Mouse (Mus musculus) embryo, embryonic 10.5 days (tissue): ENCODE data around the gene Slmap.
A peak's percentile ranks its signal among the peaks of the same experiment; 100 is the strongest.
"Not testable (repeated sequence)": the region's sequence is repeated elsewhere in the genome, so short reads cannot be mapped to it uniquely, and the experiment has no call there.

ENCODE experiments used
- DNase-seq: peaks from one replicate; pipeline ENCODE4 v3.0.0-alpha.2; 2015; ENCODE audit warnings: low spot score

The Slmap gene

GRCm38 (mm10) chr14:26533267-26533666 lies 1.5 kb downstream of the Slmap start:
- no peak for DNase-seq

- DNase-seq, result no peak
Observed at GRCm38 (mm10) chr14:26532752-26533151, 2.0 kb downstream of the Slmap start.

GRCm38 (mm10) chr14:26531410-26532313 lies 3.1 kb downstream of the Slmap start:
- no peak for DNase-seq

GRCm38 (mm10) chr14:26530350-26530749 lies 4.4 kb downstream of the Slmap start:
- DNase-seq, result no peak

DNA sequence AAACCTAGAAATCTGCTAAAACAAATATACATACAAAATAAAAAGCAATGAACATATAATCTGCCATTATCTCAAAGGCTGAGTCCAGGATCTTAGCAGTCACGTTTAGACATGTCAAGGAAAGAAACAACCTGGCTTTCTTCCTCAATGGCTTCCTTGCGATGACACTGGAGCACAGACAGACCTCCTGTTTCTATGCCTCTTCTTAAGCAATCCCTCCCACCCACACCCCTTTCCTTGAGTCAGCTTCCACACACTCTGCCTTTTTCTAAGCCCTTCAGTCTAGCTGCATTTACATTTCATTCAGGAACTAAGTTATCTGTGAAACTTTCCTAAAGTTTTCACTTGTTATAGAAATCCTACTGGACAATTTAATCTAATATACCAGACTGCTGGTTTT lies 6.4 kb downstream of the Slmap start:
- DNase-seq, result no peak

DNA sequence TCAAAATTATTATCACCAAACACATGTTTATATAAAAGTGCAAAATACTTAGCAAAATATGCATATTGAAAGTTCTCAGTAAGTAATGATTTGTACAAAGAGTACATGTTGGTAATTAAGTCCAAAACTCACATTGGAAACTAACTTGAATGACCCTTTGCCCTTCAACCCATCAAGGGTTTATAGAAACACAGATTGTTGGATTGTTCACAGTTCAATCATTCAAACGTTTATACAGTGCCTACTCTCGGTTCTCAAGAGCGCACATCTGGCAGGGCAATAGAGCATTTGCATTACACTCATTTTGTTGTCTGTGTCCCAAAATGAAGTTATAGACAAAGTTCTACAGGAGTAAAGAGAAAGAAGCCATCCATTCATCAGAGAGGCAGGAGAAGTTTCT lies 8.8 kb downstream of the Slmap start:
- DNase-seq, result no peak

DNA sequence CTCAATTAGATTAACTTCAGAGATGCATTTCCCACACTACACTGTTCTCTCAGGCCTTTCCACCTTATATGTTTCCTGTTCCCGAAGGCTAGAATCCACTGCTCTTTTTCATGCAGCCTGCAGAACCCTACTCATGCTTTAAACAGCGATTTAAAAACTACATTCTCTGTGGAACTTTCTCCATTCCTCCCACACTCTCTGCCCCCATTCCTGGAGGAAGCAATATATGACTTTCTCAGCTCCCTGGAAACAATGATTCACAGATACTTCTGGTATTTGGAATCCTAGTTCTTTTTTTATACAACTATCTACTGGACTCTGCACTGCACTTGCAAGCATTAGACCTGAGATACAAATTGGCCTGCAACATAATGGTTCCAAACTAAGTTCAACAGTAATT lies 11.6 kb downstream of the Slmap start:
- DNase-seq, result no peak

DNA sequence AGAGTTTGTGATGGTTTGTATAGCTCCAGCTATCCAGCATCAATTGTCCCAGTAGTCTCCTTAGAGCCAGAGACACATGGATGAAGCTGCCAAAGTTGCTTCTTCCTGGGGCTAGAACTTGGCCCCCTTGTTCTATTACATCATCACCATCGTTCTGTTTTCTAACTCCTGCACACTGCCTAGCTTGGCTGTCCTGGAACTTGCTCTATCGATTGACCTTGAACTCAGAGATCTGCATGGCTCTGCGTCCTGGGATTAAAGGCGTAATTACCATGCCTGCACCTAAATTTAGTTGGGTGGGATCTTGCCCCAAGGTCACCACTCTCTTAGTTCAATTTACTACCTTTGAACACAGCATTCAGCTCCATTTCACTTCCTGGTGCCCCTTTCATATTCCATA lies 14.9 kb downstream of the Slmap start:
- DNase-seq, result no peak

- DNase-seq, result no peak
Observed at GRCm38 (mm10) chr14:26517843-26518242, 16.9 kb downstream of the Slmap start.

- DNase-seq, result not testable (repeated sequence)
Observed at GRCm38 (mm10) chr14:26516232-26516631, 18.5 kb downstream of the Slmap start.

- DNase-seq, result no peak
Observed at GRCm38 (mm10) chr14:26515802-26516201, 18.9 kb downstream of the Slmap start.

DNA sequence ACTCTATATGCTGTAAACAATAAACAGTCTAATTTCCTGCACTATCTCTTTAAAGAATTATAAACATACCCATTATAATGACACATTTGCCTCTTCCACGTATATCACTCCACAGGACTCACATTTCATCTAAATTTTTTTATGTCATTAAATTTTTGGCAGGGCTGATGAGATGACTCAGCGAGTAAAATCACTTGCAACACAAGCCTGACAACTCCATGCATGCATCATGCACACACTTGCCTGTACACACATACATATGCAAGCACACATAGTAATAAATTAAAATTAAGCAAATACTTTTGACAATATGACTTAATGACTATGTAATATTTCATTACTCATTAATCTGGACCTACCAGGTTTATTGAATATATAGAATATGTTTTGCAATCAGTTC lies 24.2 kb downstream of the Slmap start:
- DNase-seq, result no peak

DNA sequence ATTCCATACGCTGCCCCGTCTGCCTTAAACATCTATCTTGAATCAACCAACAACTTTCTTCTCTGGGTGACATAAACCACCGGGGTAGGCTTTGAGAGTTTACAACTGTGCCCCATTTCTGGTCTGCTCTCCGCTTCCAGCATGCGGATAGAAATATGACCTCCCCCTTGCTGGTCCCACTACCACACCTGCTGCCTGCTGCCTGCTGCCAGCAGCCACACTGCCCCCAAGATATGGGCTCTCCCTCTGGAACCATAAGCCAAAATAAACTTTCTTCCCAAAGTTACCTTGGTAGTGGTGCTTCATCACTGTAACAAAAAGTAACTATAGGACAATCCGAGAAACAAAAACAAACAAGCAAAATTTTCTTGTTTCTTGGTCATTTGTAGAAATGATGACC lies 26.6 kb downstream of the Slmap start:
- no peak for DNase-seq

DNA sequence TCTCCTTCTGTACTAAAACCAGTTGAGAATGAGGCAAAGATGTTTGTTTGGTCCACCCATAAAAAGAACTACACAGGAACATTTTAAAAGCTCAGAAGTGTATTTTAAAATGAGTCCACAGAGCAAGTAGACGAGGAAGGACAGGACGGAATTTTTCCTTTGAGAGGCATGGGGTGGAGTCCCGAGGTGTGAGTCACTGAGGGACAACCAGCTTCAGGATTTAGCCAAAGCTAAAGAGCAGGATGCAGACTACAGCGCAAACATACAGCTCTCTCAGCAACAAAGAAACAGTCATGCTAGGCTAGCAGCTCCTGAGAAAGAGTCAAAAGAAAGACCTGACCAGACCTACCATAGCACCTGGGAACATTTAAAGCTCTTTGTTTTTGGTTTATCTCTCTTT lies 27.4 kb downstream of the Slmap start:
- no peak for DNase-seq

- DNase-seq, result no peak
Observed at GRCm38 (mm10) chr14:26504541-26504940, 30.2 kb downstream of the Slmap start.

- no peak for DNase-seq
Observed at GRCm38 (mm10) chr14:26500136-26500933, 34.4 kb downstream of the Slmap start.

- DNase-seq, result no peak
Observed at GRCm38 (mm10) chr14:26495021-26495420, 39.7 kb downstream of the Slmap start.

GRCm38 (mm10) chr14:26491150-26491549 lies 43.6 kb downstream of the Slmap start:
- peak; percentile 81 for DNase-seq

DNA sequence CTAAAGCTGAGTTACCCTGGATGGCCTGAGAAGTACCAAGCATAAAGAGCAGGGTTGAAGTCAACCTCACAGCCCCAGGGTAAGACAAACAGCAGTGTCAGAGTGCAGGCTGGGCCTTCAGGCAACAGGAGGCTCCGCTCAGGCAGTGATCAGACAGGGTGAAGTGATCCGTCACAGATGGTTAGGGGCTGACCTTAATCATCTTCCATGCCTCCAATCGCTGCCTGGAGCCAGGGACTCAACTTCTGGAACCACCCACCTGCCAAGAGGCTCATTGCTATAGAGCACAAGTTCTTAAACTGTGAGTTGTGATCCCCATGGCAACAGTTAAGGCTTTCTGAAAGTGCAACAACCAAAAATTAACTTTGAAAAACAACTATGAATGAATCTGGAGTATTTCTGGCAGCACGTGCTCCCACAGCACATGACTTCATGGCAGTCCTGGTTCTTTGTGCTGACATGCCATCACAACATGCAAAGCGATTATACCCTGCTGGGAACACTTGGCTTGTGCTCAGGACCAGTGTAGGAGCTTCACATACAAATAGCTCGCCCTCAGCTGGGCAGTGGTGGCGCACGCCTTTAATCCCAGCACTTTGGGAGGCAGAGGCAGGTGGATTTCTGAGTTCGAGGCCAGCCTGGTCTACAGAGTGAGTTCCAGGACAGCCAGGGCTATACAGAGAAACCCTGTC lies 46.3 kb downstream of the Slmap start:
- DNase-seq, result peak; percentile 46

DNA sequence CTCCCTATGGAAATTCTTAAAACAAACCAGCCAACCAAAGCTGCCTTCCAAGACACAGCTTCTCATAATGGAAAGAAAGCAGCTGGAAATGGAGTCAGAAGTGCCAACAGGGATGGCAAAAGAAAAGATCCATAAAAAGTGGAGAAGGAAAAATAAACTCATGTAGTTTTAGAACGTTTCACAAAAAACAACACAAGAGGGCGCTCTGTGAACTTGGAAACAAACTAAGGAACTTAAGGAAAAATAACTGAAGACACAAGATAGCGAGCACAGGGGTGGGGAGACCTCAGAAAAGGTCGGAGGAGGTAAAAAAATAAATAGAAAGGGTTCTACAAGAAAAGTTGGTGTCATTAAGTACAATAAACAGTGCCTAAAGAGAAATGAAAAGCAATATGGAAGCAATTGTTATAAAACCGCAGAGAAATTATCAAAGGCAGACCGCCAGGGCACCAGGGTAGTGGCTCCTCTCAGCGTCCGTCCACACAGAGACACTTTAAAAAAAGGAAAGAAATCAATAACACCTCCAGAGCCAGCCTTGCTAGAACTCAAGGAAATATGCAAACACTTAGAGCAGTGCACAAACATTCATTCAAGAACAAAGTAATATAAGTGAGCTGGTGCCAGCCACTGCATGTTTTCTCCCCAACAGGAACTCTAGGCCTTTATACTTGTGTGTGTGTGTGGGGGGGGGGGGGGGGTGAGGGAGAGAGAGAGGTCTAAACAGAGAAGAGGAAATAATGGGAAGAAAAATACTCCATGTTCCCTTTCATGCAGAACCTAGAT lies 48.1 kb downstream of the Slmap start:
- DNase-seq, result peak; percentile 80

GRCm38 (mm10) chr14:26481457-26481856 lies 53.3 kb downstream of the Slmap start:
- DNase-seq, result no peak

DNA sequence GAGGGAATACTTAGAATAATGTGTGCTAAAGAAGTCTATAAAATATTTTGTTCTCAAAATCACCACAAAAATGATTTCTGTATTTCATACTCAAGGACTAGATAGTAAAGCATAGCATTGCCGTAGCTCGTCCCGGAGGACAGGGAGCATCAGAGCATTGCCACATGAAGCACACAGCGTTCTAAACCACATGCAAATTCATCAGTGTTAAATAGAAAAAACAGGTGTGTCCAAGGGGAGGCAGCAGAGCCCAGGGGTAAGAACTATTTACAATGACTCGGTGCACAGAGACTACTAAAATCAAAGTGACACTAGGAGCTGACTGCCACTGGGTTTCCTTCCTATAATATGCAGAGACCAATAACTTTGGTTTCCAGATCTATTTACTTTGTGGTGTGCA lies 57.0 kb downstream of the Slmap start:
- no peak for DNase-seq
